Mouse (Mus musculus): ENCODE measurements around the gene Zfp277. TPM values are rescaled to one million over a fixed set of nuclear protein-coding genes. Genes with fewer than 3 reads are reported as not detected.

Gene Zfp277
- polyA plus RNA-seq, 1 experiment from 2014 or later = 41.9 TPM

Other genes with a start within 250 kb of the Zfp277 start
- not detected in 2 replicates for gene Lsmem1, start 246.4 kb downstream of the Zfp277 start, polyA plus RNA-seq (2014; fragmentation: Nextera tagmentation; extraction: Ambion mirVana)
- 101 and 103 TPM in 2 replicates for gene Ifrd1, start 197.4 kb downstream of the Zfp277 start, polyA plus RNA-seq (2014; fragmentation: Nextera tagmentation; extraction: Ambion mirVana)
- 10.6 and 12.1 TPM in 2 replicates for gene Dock4, start 50 bp upstream of the Zfp277 start, polyA plus RNA-seq (2014; fragmentation: Nextera tagmentation; extraction: Ambion mirVana)